Mouse (Mus musculus): ENCODE measurements around the gene Tsc2. TPM values are rescaled to one million over a fixed set of nuclear protein-coding genes. Genes with fewer than 3 reads are reported as not detected.

The Tsc2 gene
- total and polyA plus RNA-seq, 3 experiments: 9.1 to 69.8 (median 35.2) TPM

DNA sequence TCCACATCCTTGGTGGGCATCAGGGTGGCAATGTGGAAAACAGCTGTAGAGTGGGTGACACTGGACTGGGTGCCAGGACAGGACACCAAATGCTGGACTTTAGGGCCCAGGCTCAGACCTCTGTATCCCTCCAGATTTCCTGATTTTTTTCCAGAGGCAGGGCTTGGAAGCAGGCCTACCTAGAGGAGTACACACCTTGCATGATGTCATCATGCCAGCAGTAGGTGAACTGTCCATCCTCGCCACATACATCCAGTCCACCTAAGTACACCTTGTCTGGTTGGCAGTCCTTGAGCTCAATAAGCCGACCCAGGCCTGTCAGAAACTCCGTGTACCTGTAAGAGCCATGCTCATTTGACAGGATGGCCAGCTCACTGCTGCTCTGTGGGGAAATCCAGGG lies 34.4 kb downstream of the Tsc2 start:
- no peaks in the 10 kb centered on the region for H3K27me3 ChIP-seq (replicated peaks)
- H3K27ac ChIP-seq (ENCODE audit: insufficient read depth, low read depth): no peak overlapping the region
- H3K4me3 ChIP-seq (replicated peaks in 1 of 3; ENCODE audit: low read depth in 2 of 3, low read length in 2 of 3, poor library complexity in 1 of 3): no peak overlapping the region
- no peaks in the 10 kb centered on the region for H3K79me2 ChIP-seq (replicated peaks; ENCODE audit: control insufficient read depth, extremely low read depth, insufficient read depth, poor library complexity, severe bottlenecking)
- no peak overlapping the region for H3K4me2 ChIP-seq (ENCODE audit: insufficient read depth, low read depth, poor library complexity, severe bottlenecking)
- peaks cover 0 to 16% of the 10 kb centered on the region in 2 experiments; a peak in 2 of 4 replicates for H3K4me1 ChIP-seq (ENCODE audit: control insufficient read depth in 1 of 2, insufficient read depth in 2 of 2)
- in situ Hi-C loops (cut with MboI; ENCODE audit: low pct_ligation_motif_present, low pct_unique_long_range_greater_than_20kb, low sequenced_read_pairs): loop anchor here (5.0 kb wide), 1 partner anchor 54 kb away; the partner anchor contains the start of gene Slc9a3r2
- H3K36me3 ChIP-seq (replicated peaks in 1 of 2; ENCODE audit: control insufficient read depth in 1 of 2, insufficient read depth in 1 of 2, low read length in 1 of 2): peaks cover 95 to 100% of the 10 kb centered on the region in 2 experiments
- no peak overlapping the region for H3K9ac ChIP-seq (ENCODE audit: insufficient read depth, low read depth)
- no peak for DNase-seq (ENCODE audit: extremely low read depth)
- no peak for TF ChIP-seq SMC3 (IDR thresholded peaks at IDR 0.05; ENCODE audit: low read depth, low read length)
- no peak for TF ChIP-seq NELFE (IDR thresholded peaks at IDR 0.05; ENCODE audit: low read depth, low read length)
- no peak for TF ChIP-seq TBP (conservative IDR thresholded peaks at IDR 0.05; ENCODE audit: low read depth, low read length)
- no peak for TF ChIP-seq CTCF (conservative IDR thresholded peaks at IDR 0.05 in 1 of 2, IDR thresholded peaks at IDR 0.05 in 1 of 2; ENCODE audit: low read depth in 2 of 2, low read length in 2 of 2)
- no peak for TF ChIP-seq MAX (IDR thresholded peaks at IDR 0.05; ENCODE audit: low read length)
- no peak for TF ChIP-seq EP300 (IDR thresholded peaks at IDR 0.05; ENCODE audit: low read length)
- no peak for TF ChIP-seq USF2 (conservative IDR thresholded peaks at IDR 0.05; ENCODE audit: low read depth, low read length)
- TF ChIP-seq BHLHE40 (IDR thresholded peaks at IDR 0.05; ENCODE audit: low read depth, low read length): no peak
- dilution Hi-C loops (cut with MboI; ENCODE audit: extremely low pct_ligation_motif_present, extremely low pct_unique_long_range_greater_than_20kb, low sequenced_read_pairs): no loop called here
- H3K9me3 ChIP-seq (replicated peaks; ENCODE audit: low read length): no peaks in the 10 kb centered on the region

DNA sequence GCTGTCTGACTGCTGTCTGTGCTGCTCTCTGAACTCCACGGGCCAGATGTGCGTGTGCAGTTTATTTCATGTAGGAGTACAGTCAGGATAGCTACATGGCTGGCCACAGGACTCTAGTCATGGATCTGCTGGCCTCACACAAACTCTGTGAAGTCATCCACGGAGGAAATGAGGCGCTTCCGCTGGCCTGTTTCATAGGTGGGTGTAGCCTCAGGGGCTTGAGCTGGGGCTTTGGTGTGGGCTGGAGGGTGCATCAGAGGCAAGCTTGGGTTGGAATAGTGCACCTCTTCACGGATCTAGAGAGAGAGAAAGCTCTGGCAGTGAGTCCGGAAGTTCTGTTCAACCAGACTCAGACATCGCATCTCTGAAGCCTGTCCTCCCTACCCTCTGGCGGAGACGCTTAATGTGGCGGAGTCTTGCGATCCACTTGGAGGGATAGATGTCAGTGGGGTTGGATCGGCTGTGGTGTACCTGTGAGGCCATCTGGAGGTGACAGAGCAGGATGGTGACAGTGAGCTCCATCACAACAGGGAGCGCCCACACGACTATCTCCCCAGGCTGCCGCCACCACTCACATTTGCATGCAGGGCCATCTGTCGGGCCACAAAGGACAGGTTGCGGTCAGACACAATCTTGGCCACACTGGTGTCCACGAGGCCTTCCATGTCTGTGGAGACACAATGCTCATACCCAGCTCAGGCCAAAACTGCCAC lies 35.8 kb downstream of the Tsc2 start:
- Histone ChIP-seq H3K9me3 (replicated peaks; ENCODE audit: low read length) (no peaks in the 10 kb centered on the region), H3K27me3 (replicated peaks) (no peaks in the 10 kb centered on the region), H3K9ac (ENCODE audit: insufficient read depth, low read depth) (no peak overlapping the region), H3K36me3 (replicated peaks in 1 of 2; ENCODE audit: control insufficient read depth in 1 of 2, insufficient read depth in 1 of 2, low read length in 1 of 2) (peaks cover 91 to 99% of the 10 kb centered on the region in 2 experiments), H3K4me2 (ENCODE audit: insufficient read depth, low read depth, poor library complexity, severe bottlenecking) (no peak overlapping the region), H3K4me1 (ENCODE audit: control insufficient read depth in 1 of 2, insufficient read depth in 2 of 2) (peaks cover 0 to 17% of the 10 kb centered on the region in 2 experiments; a peak in 2 of 4 replicates), H3K27ac (ENCODE audit: insufficient read depth, low read depth) (no peak overlapping the region), H3K79me2 (replicated peaks; ENCODE audit: control insufficient read depth, extremely low read depth, insufficient read depth, poor library complexity, severe bottlenecking) (no peaks in the 10 kb centered on the region), H3K4me3 (replicated peaks in 1 of 3; ENCODE audit: low read depth in 2 of 3, low read length in 2 of 3, poor library complexity in 1 of 3) (no peak overlapping the region)
- no peak for TF ChIP-seq SMC3 (IDR thresholded peaks at IDR 0.05; ENCODE audit: low read depth, low read length)
- TF ChIP-seq JUN (IDR thresholded peaks at IDR 0.05; ENCODE audit: insufficient read depth, low read depth, low read length): no peak
- no peak for TF ChIP-seq SIN3A (IDR thresholded peaks at IDR 0.05; ENCODE audit: low read length)
- no peak for TF ChIP-seq TBP (conservative IDR thresholded peaks at IDR 0.05; ENCODE audit: low read depth, low read length)
- TF ChIP-seq MAX (IDR thresholded peaks at IDR 0.05; ENCODE audit: low read length): no peak
- TF ChIP-seq CHD2 (IDR thresholded peaks at IDR 0.05; ENCODE audit: low read length): no peak
- TF ChIP-seq BHLHE40 (IDR thresholded peaks at IDR 0.05; ENCODE audit: low read depth, low read length): no peak
- no peak for TF ChIP-seq MYC (IDR thresholded peaks at IDR 0.05; ENCODE audit: low read depth, low read length)
- no peak for TF ChIP-seq NRF1 (IDR thresholded peaks at IDR 0.05; ENCODE audit: low read depth, low read length)
- no peak for TF ChIP-seq NELFE (IDR thresholded peaks at IDR 0.05; ENCODE audit: low read depth, low read length)
- no peak for TF ChIP-seq ETS1 (conservative IDR thresholded peaks at IDR 0.05; ENCODE audit: low read depth, low read length)
- no peak for TF ChIP-seq KAT2A (IDR thresholded peaks at IDR 0.05; ENCODE audit: insufficient replicate concordance, low read length)
- in situ Hi-C loops (cut with MboI; ENCODE audit: low pct_ligation_motif_present, low pct_unique_long_range_greater_than_20kb, low sequenced_read_pairs) (loop anchor here (5.0 kb wide), 1 partner anchor 56 kb away; the partner anchor contains the start of gene Slc9a3r2), dilution Hi-C loops (cut with MboI; ENCODE audit: extremely low pct_ligation_motif_present, extremely low pct_unique_long_range_greater_than_20kb, low sequenced_read_pairs) (no loop called here)
- no peak for DNase-seq (ENCODE audit: extremely low read depth)
